Mouse (Mus musculus) limb, embryonic 10.5 days (tissue): ENCODE data around the gene Ss18l1. TPM values are rescaled to one million over a fixed set of nuclear protein-coding genes. Genes with fewer than 3 reads are reported as not detected.

Experiments used
- DNase-seq: peaks from one replicate; pipeline ENCODE4 v3.0.0-alpha.2; 2017; ENCODE audit warnings: low spot score
- H3K27ac ChIP-seq: fragments of 300-500 bp; sonication (generic); 2 replicates; pipeline ENCODE4 v1.5.1; 2016; ENCODE audit warnings: mild to moderate bottlenecking
- H3K27me3 ChIP-seq: fragments of 300-500 bp; sonication (generic); 2 replicates; pipeline ENCODE4 v1.6.1; 2016; ENCODE audit warnings: low read depth, mild to moderate bottlenecking; ENCODE audit not compliant: poor library complexity, severe bottlenecking
- H3K36me3 ChIP-seq: fragments of 300-500 bp; sonication (generic); 2 replicates; pipeline ENCODE4 v1.6.1; 2016; ENCODE audit warnings: mild to moderate bottlenecking, moderate library complexity
- H3K4me1 ChIP-seq: fragments of 300-500 bp; sonication (generic); 2 replicates; pipeline ENCODE4 v1.6.1; 2016
- H3K4me3 ChIP-seq: fragments of 300-500 bp; sonication (generic); 2 replicates; pipeline ENCODE4 v1.5.1; 2016; ENCODE audit warnings: mild to moderate bottlenecking, moderate library complexity
- H3K9me3 ChIP-seq: fragments of 300-500 bp; sonication (generic); replicated peaks from 2 replicates; pipeline ENCODE4 v1.6.1; 2016; ENCODE audit warnings: mild to moderate bottlenecking
- WGBS: fragments of 180-500 bp; shearing (Covaris S2); methylation state at CpG from one replicate; pipeline ENCODE4 v1.1.7; 2016; 5-methylcytosine and 5-hydroxymethylcytosine counted together
- polyA plus RNA-seq: library from polyadenylated mRNA; unstranded; fragments of >200 nt; fragmentation: Nextera tagmentation; extraction: Ambion mirVana; gene quantifications from 2 replicates; pipeline ENCODE4 v1.2.1, GENCODE M21; 2016

The Ss18l1 gene
- polyA plus RNA-seq, 1 experiment from 2014 or later: 7.4 TPM

DNA sequence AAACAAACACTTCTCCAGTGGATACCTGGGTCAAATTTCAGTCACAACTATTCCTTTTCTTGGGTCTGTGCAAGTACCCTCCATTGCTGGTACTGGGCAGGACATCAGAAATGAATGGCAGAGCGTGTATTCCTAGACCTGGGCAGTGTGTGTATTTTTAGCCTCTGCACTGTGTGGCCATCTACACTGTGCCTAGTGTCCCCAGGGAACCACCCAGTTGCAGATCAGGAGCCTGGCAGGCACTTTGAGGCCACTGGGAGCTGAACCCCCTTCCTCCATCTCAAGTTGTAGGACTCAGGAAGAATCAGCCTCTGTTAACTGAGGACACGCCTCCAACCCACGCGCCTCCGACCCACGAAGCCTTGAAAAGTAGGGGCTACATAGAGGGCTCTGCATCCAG lies 19.6 kb upstream of the Ss18l1 start:
- 59% methylated on average over 6 of the region's 6 CpGs for WGBS
- DNase-seq: no peak
- H3K27me3 ChIP-seq: peaks cover 56% of the 10 kb centered on the region

GRCm38 (mm10) chr2:180024401-180025098 lies 17.8 kb upstream of the Ss18l1 start, which contains the start of gene Lsm14b:
Gene Lsm14b (plus strand): TSS chr2:180024987.
- Histone ChIP-seq H3K4me3 (peak within 1 kb of the TSS; percentile 98), H3K9me3 (no peaks in the 10 kb centered on the region), H3K27me3 (peaks cover 44% of the 10 kb centered on the region), H3K36me3 (peaks cover 29% of the 10 kb centered on the region), H3K27ac (peak within 1 kb of the TSS; percentile 97), H3K4me1 (peaks cover 48% of the 10 kb centered on the region)
- under 1% methylated on average over 64 of the region's 80 CpGs for WGBS
- DNase-seq: peak; percentile 100

More for the DNA sequence above, 19.6 kb upstream of the Ss18l1 start:
- peaks cover 33% of the 10 kb centered on the region for H3K4me1 ChIP-seq
- no peaks in the 10 kb centered on the region for H3K9me3 ChIP-seq
- no peak overlapping the region for H3K4me3 ChIP-seq
- peaks cover 11% of the 10 kb centered on the region for H3K36me3 ChIP-seq
- no peak overlapping the region for H3K27ac ChIP-seq

DNA sequence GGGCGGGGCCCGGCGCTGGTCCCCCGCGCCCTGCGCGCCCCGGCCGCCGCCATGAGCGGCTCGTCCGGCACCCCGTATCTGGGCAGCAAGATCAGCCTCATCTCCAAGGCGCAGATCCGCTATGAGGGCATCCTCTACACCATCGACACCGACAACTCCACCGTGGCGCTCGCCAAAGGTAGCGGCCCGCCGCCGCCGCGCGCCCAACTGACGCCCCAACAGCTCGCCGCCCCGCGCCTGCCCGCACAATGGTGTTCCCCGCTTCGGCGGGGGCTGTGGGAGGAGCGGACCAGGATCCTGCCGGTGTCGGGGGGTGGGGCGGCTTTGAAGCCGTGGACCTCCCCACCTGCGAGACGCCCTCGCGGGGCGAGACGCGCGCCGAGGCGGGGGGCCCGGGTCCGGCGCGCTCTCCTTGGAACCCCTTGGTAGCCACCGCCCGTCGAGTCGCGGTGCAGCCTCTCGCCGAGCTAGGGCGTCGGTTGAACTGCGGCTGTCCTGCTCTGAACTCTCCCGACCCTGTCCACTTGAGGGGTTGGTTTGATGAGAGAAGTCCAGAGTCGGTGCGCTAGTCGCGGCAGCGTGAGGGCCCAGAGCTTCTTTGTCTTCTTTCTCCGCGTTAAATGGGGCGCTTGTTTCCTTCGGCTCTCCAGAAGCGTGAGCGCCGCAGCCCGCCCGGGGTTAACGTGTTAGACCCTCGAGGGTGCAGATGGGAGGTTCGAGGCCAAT lies 17.0 kb upstream of the Ss18l1 start:
- Histone ChIP-seq H3K4me1 (peaks cover 48% of the 10 kb centered on the region), H3K27ac (peak overlapping the region; percentile 97), H3K27me3 (peaks cover 36% of the 10 kb centered on the region), H3K36me3 (peaks cover 37% of the 10 kb centered on the region), H3K9me3 (no peaks in the 10 kb centered on the region), H3K4me3 (peak overlapping the region; percentile 98)
- DNase-seq: peak; percentile 70
- WGBS: under 1% methylated on average over 84 of the region's 84 CpGs

DNA sequence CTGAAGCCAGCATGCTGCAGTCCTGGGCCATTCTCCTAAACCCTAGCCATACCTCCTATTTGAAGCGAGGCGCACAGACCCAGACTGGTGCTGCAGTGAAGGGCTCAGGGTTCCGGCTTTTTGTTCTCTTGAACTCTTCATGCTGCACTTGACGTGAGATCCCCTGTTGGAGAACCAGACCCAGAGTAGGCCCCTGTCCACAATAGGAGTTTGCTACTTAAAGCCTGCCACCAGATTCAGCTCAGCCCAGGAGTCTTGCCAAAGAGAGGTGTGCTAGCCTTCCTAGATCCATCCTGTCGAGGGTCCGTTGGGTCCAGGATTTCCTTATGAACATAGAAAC lies 16.5 kb upstream of the Ss18l1 start:
- no peak for DNase-seq
- 16% methylated on average over 6 of the region's 6 CpGs for WGBS
- peak overlapping the region; percentile 97 for H3K27ac ChIP-seq
- peaks cover 42% of the 10 kb centered on the region for H3K36me3 ChIP-seq
- H3K4me3 ChIP-seq: peak overlapping the region; percentile 98
- peaks cover 31% of the 10 kb centered on the region for H3K27me3 ChIP-seq
- H3K9me3 ChIP-seq: no peaks in the 10 kb centered on the region
- peaks cover 48% of the 10 kb centered on the region for H3K4me1 ChIP-seq

GRCm38 (mm10) chr2:180027768-180028167 lies 14.5 kb upstream of the Ss18l1 start:
- Histone ChIP-seq H3K36me3 (peaks cover 61% of the 10 kb centered on the region), H3K27ac (no peak overlapping the region), H3K9me3 (no peaks in the 10 kb centered on the region), H3K4me3 (peak overlapping the region; percentile 98), H3K4me1 (peaks cover 51% of the 10 kb centered on the region), H3K27me3 (peaks cover 12% of the 10 kb centered on the region)
- DNase-seq: no peak
- 88% methylated on average over 9 of the region's 9 CpGs for WGBS

DNA sequence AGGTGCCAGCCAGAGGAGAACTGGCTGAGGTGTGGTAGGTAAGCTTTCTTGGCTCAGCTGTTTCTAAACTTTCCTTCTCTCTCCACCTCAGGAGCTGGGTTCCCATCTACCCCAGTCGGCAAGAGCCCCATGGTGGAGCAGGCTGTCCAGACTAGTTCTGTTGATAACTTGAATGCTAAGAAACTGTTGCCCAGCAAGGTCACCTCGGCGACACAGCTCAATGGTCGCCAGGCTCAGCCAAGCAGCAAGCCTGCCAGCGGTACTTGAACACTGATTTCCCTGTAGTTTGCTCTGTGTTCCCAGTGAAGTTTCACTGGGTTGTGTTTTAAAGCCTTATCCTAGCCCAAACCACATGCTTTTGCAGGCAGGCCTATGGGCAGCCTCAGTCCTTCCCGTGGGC lies 11.0 kb upstream of the Ss18l1 start:
- WGBS: 92% methylated on average over 6 of the region's 6 CpGs
- H3K9me3 ChIP-seq: no peaks in the 10 kb centered on the region
- no peaks in the 10 kb centered on the region for H3K27me3 ChIP-seq
- H3K4me1 ChIP-seq: peaks cover 53% of the 10 kb centered on the region
- H3K4me3 ChIP-seq: no peak overlapping the region
- peaks cover 96% of the 10 kb centered on the region for H3K36me3 ChIP-seq
- no peak overlapping the region for H3K27ac ChIP-seq
- no peak for DNase-seq

GRCm38 (mm10) chr2:180032925-180033324 lies 9.4 kb upstream of the Ss18l1 start:
- H3K27ac ChIP-seq: no peak overlapping the region
- DNase-seq: no peak
- H3K36me3 ChIP-seq: peaks cover 100% of the 10 kb centered on the region

GRCm38 (mm10) chr2:180033956-180034355 lies 8.4 kb upstream of the Ss18l1 start:
- Histone ChIP-seq H3K27me3 (no peaks in the 10 kb centered on the region), H3K4me1 (peaks cover 28% of the 10 kb centered on the region), H3K9me3 (no peaks in the 10 kb centered on the region), H3K36me3 (peaks cover 100% of the 10 kb centered on the region), H3K4me3 (no peak overlapping the region), H3K27ac (0 out of 2 replicates have a peak overlapping the region, but pooled peaks have one; percentile 53)
- WGBS: 58% methylated on average over 3 of the region's 3 CpGs
- DNase-seq: no peak

More at GRCm38 (mm10) chr2:180032925-180033324, 9.4 kb upstream of the Ss18l1 start:
- Histone ChIP-seq H3K4me3 (no peak overlapping the region), H3K9me3 (no peaks in the 10 kb centered on the region), H3K4me1 (peaks cover 39% of the 10 kb centered on the region), H3K27me3 (no peaks in the 10 kb centered on the region)
- 94% methylated on average over 3 of the region's 3 CpGs for WGBS

DNA sequence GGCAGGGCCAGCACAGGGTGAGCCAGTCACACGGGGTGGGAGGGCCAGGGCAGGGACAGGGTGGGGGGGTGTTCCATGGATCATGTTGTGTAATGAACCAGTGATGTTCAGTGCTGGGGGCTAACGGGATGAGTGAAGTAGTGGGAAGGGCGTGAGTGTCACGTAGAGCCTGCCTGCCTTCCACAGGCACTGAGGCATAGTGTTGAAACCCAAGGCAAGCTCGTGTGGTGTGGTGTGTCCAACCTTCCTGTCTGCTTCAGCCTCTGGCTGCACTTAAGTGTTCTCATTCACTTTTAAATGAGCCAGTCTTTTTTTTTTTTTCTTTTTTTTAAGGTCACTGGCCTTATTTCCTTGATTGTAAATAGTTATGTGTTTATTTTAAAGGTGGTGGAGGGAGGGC lies 7.6 kb upstream of the Ss18l1 start:
- peaks cover 100% of the 10 kb centered on the region for H3K36me3 ChIP-seq
- H3K27me3 ChIP-seq: no peaks in the 10 kb centered on the region
- H3K4me3 ChIP-seq: no peak overlapping the region
- peaks cover 25% of the 10 kb centered on the region for H3K4me1 ChIP-seq
- DNase-seq: no peak
- no peak overlapping the region for H3K27ac ChIP-seq
- 63% methylated on average over 5 of the region's 5 CpGs for WGBS
- no peaks in the 10 kb centered on the region for H3K9me3 ChIP-seq

GRCm38 (mm10) chr2:180040406-180040805 lies 1.9 kb upstream of the Ss18l1 start:
- DNase-seq: no peak
- H3K36me3 ChIP-seq: peaks cover 53% of the 10 kb centered on the region
- H3K4me3 ChIP-seq: peak overlapping the region; percentile 73
- 50% methylated on average over 6 of the region's 6 CpGs for WGBS
- H3K27me3 ChIP-seq: no peaks in the 10 kb centered on the region
- H3K4me1 ChIP-seq: peaks cover 41% of the 10 kb centered on the region
- no peak overlapping the region for H3K27ac ChIP-seq
- no peaks in the 10 kb centered on the region for H3K9me3 ChIP-seq

GRCm38 (mm10) chr2:180041577-180042255 lies 593 bp upstream of the Ss18l1 start:
- under 1% methylated on average over 66 of the region's 66 CpGs for WGBS
- peaks cover 38% of the 10 kb centered on the region for H3K4me1 ChIP-seq
- no peaks in the 10 kb centered on the region for H3K9me3 ChIP-seq

GRCm38 (mm10) chr2:180042858-180043515 lies 678 bp downstream of the Ss18l1 start:
- Histone ChIP-seq H3K4me1 (peaks cover 38% of the 10 kb centered on the region), H3K36me3 (peaks cover 46% of the 10 kb centered on the region), H3K27me3 (no peaks in the 10 kb centered on the region), H3K9me3 (no peaks in the 10 kb centered on the region), H3K27ac (peak overlapping the region; percentile 97), H3K4me3 (peak overlapping the region; percentile 73)
- under 1% methylated on average over 64 of the region's 66 CpGs for WGBS
- peak; percentile 80 for DNase-seq

More at GRCm38 (mm10) chr2:180041577-180042255, 593 bp upstream of the Ss18l1 start:
- peaks cover 49% of the 10 kb centered on the region for H3K36me3 ChIP-seq
- peak overlapping the region; percentile 73 for H3K4me3 ChIP-seq
- DNase-seq: peak; percentile 68
- no peaks in the 10 kb centered on the region for H3K27me3 ChIP-seq
- peak overlapping the region; percentile 97 for H3K27ac ChIP-seq
